Mouse (Mus musculus) mature B cell (primary cell): ENCODE measurements at regions not wholly inside any gene's neighbourhood (a gene's known extent, or its start where the extent isn't known, plus 50 kb on each side); places are given as distances from the start of the nearest gene placed in this dataset.

Source experiments
- in situ Hi-C: fragments of 300-500 bp; cut with MboI; formaldehyde crosslinking; loops from 2 replicates; pipeline ENCODE4 v1.14.3; 2019

- in situ Hi-C loops: no loop called here
Measured at GRCm38 (mm10) chr8:116229654-116230136, 275.1 kb upstream of the Dynlrb2 start.

GRCm38 (mm10) chr8:116227003-116227402, 277.8 kb upstream of the Dynlrb2 start:
- in situ Hi-C loops: no loop called here

- in situ Hi-C loops: no loop called here
Measured at GRCm38 (mm10) chr8:116223235-116223634, 281.5 kb upstream of the Dynlrb2 start.

GRCm38 (mm10) chr8:116215909-116216308, 288.9 kb upstream of the Dynlrb2 start:
- in situ Hi-C loops: no loop called here

- in situ Hi-C loops: no loop called here
Measured at GRCm38 (mm10) chr8:116215286-116215860, 289.4 kb upstream of the Dynlrb2 start.

- in situ Hi-C loops: no loop called here
Measured at GRCm38 (mm10) chr8:116203631-116204030, 301.1 kb upstream of the Dynlrb2 start.

GRCm38 (mm10) chr8:116200459-116200999, 304.2 kb upstream of the Dynlrb2 start:
- in situ Hi-C loops: no loop called here

- in situ Hi-C loops: no loop called here
Measured at GRCm38 (mm10) chr8:116196623-116197184, 308.1 kb upstream of the Dynlrb2 start.

GRCm38 (mm10) chr8:116192096-116192495, 312.7 kb upstream of the Dynlrb2 start:
- in situ Hi-C loops: no loop called here

- in situ Hi-C loops: no loop called here
Measured at GRCm38 (mm10) chr8:116185206-116185605, 319.6 kb upstream of the Dynlrb2 start.

- in situ Hi-C loops: no loop called here
Measured at GRCm38 (mm10) chr8:116184241-116184640, 320.5 kb upstream of the Dynlrb2 start.

GRCm38 (mm10) chr8:116177946-116178345, 326.8 kb upstream of the Dynlrb2 start:
- in situ Hi-C loops: no loop called here

GRCm38 (mm10) chr8:116174891-116175290, 329.9 kb upstream of the Dynlrb2 start:
- in situ Hi-C loops: no loop called here

- in situ Hi-C loops: no loop called here
Measured at GRCm38 (mm10) chr8:116173961-116174360, 330.8 kb upstream of the Dynlrb2 start.

- in situ Hi-C loops: no loop called here
Measured at GRCm38 (mm10) chr8:116167874-116168273, 336.9 kb upstream of the Dynlrb2 start.

- in situ Hi-C loops: no loop called here
Measured at GRCm38 (mm10) chr8:116164989-116165299, 339.8 kb upstream of the Dynlrb2 start.

- in situ Hi-C loops: no loop called here
Measured at GRCm38 (mm10) chr8:116164190-116164988, 340.4 kb upstream of the Dynlrb2 start.

- in situ Hi-C loops: no loop called here
Measured at GRCm38 (mm10) chr8:116160932-116161331, 343.8 kb upstream of the Dynlrb2 start.

- in situ Hi-C loops: no loop called here
Measured at GRCm38 (mm10) chr8:116143687-116144573, 360.8 kb upstream of the Dynlrb2 start.

- in situ Hi-C loops: no loop called here
Measured at GRCm38 (mm10) chr8:116141363-116141762, 363.4 kb upstream of the Dynlrb2 start.

GRCm38 (mm10) chr8:116139934-116140333, 364.8 kb upstream of the Dynlrb2 start:
- in situ Hi-C loops: no loop called here

GRCm38 (mm10) chr8:116137765-116138164, 367.0 kb upstream of the Dynlrb2 start:
- in situ Hi-C loops: no loop called here
